Mouse (Mus musculus) small intestine, adult 2 months (tissue): ENCODE measurements around the gene Abhd4.

Source experiments
- CTCF ChIP-seq: fragments of 200-500 bp; IDR thresholded peaks from 2 replicates; pipeline ENCODE4 v1.5.1; 2012; ENCODE audit warnings: low read depth, mild to moderate bottlenecking, control low read depth, inconsistent platforms, low read length, moderate library complexity, mixed read lengths; ENCODE audit not compliant: insufficient replicate concordance, insufficient read length; ENCODE audit errors: extremely low read depth
- POLR2A ChIP-seq: fragments of 200-500 bp; IDR thresholded peaks from 2 replicates; pipeline ENCODE4 v1.6.1; 2012; ENCODE audit warnings: low read depth, mild to moderate bottlenecking, control low read depth, inconsistent platforms, low read length, moderate library complexity

DNA sequence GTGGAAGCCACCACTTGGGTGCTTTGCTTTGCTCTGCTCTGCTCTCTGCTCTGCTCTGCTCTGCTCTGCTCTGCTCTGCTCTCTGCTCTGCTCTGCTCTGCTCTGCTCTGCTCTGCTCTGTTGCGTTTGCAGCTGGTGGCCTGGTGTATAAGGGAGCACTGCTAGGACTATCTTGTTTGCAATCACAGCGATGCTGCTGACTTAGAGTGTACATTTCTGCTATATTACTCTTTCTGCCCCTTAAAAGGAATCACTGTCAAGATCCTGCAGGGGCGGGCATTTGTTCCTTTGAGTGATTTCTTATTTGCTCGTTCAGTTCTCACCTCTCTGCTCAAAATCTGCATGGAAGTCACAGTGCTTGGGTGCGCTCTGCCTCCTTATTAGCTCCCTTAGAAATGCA lies 44.1 kb upstream of the Abhd4 start:
- TF ChIP-seq POLR2A (no peak), CTCF (no peak)
